Mouse (Mus musculus): Measurements from ENCODE around the gene Exoc6b. TPM values are rescaled to one million over a fixed set of nuclear protein-coding genes. Genes with fewer than 3 reads are reported as not detected.

Gene Exoc6b
- polyA plus RNA-seq, 1 experiment from 2014 or later = 53.0 TPM

- ATAC-seq (ENCODE audit: low FRiP score, low read depth) = no peak
- 81% methylated on average over 4 of the region's 4 CpGs for WGBS
- Histone ChIP-seq H3K4me1 (replicated peaks) (no peaks in the 10 kb centered on the region), H3K27ac (replicated peaks) (no peak overlapping the region), H3K27me3 (no peaks in the 10 kb centered on the region), H3K4me3 (no peak overlapping the region), H3K4me2 (no peak overlapping the region), H3K9me3 (no peaks in the 10 kb centered on the region), H3K36me3 (no peaks in the 10 kb centered on the region), H3K9ac (no peak overlapping the region)
Observed at GRCm38 (mm10) chr6:84899002-84899774, 170.1 kb downstream of the Exoc6b start.

GRCm38 (mm10) chr6:84893773-84894095 is 175.6 kb downstream of the Exoc6b start:
- H3K36me3 ChIP-seq = no peaks in the 10 kb centered on the region
- H3K27me3 ChIP-seq = no peaks in the 10 kb centered on the region
- peaks cover 6% of the 10 kb centered on the region; the same call in 1 of the 2 replicates for H3K4me1 ChIP-seq (replicated peaks)
- no peak overlapping the region for H3K27ac ChIP-seq (replicated peaks)
- H3K9ac ChIP-seq = no peak overlapping the region
- no peak for ATAC-seq (ENCODE audit: low FRiP score, low read depth)
- no peaks in the 10 kb centered on the region for H3K9me3 ChIP-seq
- H3K4me3 ChIP-seq = no peak overlapping the region
- no peak overlapping the region for H3K4me2 ChIP-seq

- no peak for ATAC-seq (ENCODE audit: low FRiP score, low read depth)
- no peaks in the 10 kb centered on the region for H3K9me3 ChIP-seq
- no peak overlapping the region for H3K4me2 ChIP-seq
- no peak overlapping the region for H3K9ac ChIP-seq
- no peak overlapping the region for H3K4me3 ChIP-seq
- peaks cover 6% of the 10 kb centered on the region; the same call in 1 of the 2 replicates for H3K4me1 ChIP-seq (replicated peaks)
- no peaks in the 10 kb centered on the region for H3K27me3 ChIP-seq
- 25% methylated on average over 5 of the region's 5 CpGs for WGBS
- no peak overlapping the region for H3K27ac ChIP-seq (replicated peaks)
- no peaks in the 10 kb centered on the region for H3K36me3 ChIP-seq
Observed at GRCm38 (mm10) chr6:84892926-84893772, 176.2 kb downstream of the Exoc6b start.

GRCm38 (mm10) chr6:84886551-84886950 is 182.8 kb downstream of the Exoc6b start:
- no peaks in the 10 kb centered on the region for H3K27me3 ChIP-seq
- H3K4me2 ChIP-seq = no peak overlapping the region
- H3K9me3 ChIP-seq = no peaks in the 10 kb centered on the region
- no peaks in the 10 kb centered on the region for H3K4me1 ChIP-seq (replicated peaks)
- 90% methylated on average over 3 of the region's 3 CpGs for WGBS
- no peak overlapping the region for H3K4me3 ChIP-seq
- no peak for ATAC-seq (ENCODE audit: low FRiP score, low read depth)
- no peak overlapping the region for H3K27ac ChIP-seq (replicated peaks)
- H3K36me3 ChIP-seq = no peaks in the 10 kb centered on the region
- no peak overlapping the region for H3K9ac ChIP-seq

- no peak overlapping the region for H3K27ac ChIP-seq (replicated peaks)
- WGBS = 89% methylated on average over 1 of the region's 1 CpGs
- no peak overlapping the region for H3K4me2 ChIP-seq
- H3K4me1 ChIP-seq (replicated peaks) = no peaks in the 10 kb centered on the region
- no peak overlapping the region for H3K9ac ChIP-seq
- no peaks in the 10 kb centered on the region for H3K27me3 ChIP-seq
- no peak overlapping the region for H3K4me3 ChIP-seq
- no peak for ATAC-seq (ENCODE audit: low FRiP score, low read depth)
- H3K36me3 ChIP-seq = no peaks in the 10 kb centered on the region
- no peaks in the 10 kb centered on the region for H3K9me3 ChIP-seq
Observed at GRCm38 (mm10) chr6:84885080-84885479, 184.2 kb downstream of the Exoc6b start.

GRCm38 (mm10) chr6:84883720-84884119 is 185.6 kb downstream of the Exoc6b start:
- 76% methylated on average over 4 of the region's 4 CpGs for WGBS
- Histone ChIP-seq H3K27ac (replicated peaks) (no peak overlapping the region), H3K4me2 (no peak overlapping the region), H3K4me3 (no peak overlapping the region), H3K4me1 (replicated peaks) (no peaks in the 10 kb centered on the region), H3K9me3 (no peaks in the 10 kb centered on the region), H3K9ac (no peak overlapping the region), H3K27me3 (no peaks in the 10 kb centered on the region), H3K36me3 (no peaks in the 10 kb centered on the region)
- no peak for ATAC-seq (ENCODE audit: low FRiP score, low read depth)

- Histone ChIP-seq H3K4me1 (replicated peaks) (no peaks in the 10 kb centered on the region), H3K4me3 (no peak overlapping the region), H3K27me3 (no peaks in the 10 kb centered on the region), H3K27ac (replicated peaks) (no peak overlapping the region), H3K4me2 (no peak overlapping the region), H3K9me3 (no peaks in the 10 kb centered on the region), H3K36me3 (no peaks in the 10 kb centered on the region), H3K9ac (no peak overlapping the region)
- no peak for ATAC-seq (ENCODE audit: low FRiP score, low read depth)
- 76% methylated on average over 14 of the region's 14 CpGs for WGBS
Observed at GRCm38 (mm10) chr6:84882663-84883517, 186.4 kb downstream of the Exoc6b start.

GRCm38 (mm10) chr6:84875869-84876268 is 193.4 kb downstream of the Exoc6b start:
- no peaks in the 10 kb centered on the region for H3K36me3 ChIP-seq
- ATAC-seq (ENCODE audit: low FRiP score, low read depth) = no peak
- 83% methylated on average over 5 of the region's 5 CpGs for WGBS

GRCm38 (mm10) chr6:84867114-84867513 is 202.2 kb downstream of the Exoc6b start:
- H3K9me3 ChIP-seq = no peaks in the 10 kb centered on the region
- peak; percentile 59; the same call in 1 of the 2 replicates for ATAC-seq (ENCODE audit: low FRiP score, low read depth)
- no peaks in the 10 kb centered on the region for H3K27me3 ChIP-seq
- no peak overlapping the region for H3K4me2 ChIP-seq
- WGBS = 12% methylated on average over 4 of the region's 4 CpGs
- H3K9ac ChIP-seq = no peak overlapping the region
- H3K4me3 ChIP-seq = no peak overlapping the region
- H3K4me1 ChIP-seq (replicated peaks) = peaks cover 12% of the 10 kb centered on the region
- no peaks in the 10 kb centered on the region for H3K36me3 ChIP-seq
- H3K27ac ChIP-seq (replicated peaks) = peak overlapping the region; percentile 10; the same call in 1 of the 2 replicates

More at GRCm38 (mm10) chr6:84875869-84876268, 193.4 kb downstream of the Exoc6b start:
- no peak overlapping the region for H3K9ac ChIP-seq
- H3K27ac ChIP-seq (replicated peaks) = no peak overlapping the region
- H3K27me3 ChIP-seq = no peaks in the 10 kb centered on the region
- no peaks in the 10 kb centered on the region for H3K9me3 ChIP-seq
- no peaks in the 10 kb centered on the region for H3K4me1 ChIP-seq (replicated peaks)
- no peak overlapping the region for H3K4me3 ChIP-seq
- H3K4me2 ChIP-seq = no peak overlapping the region

- Histone ChIP-seq H3K36me3 (no peaks in the 10 kb centered on the region), H3K4me2 (no peak overlapping the region), H3K27ac (replicated peaks) (no peak overlapping the region), H3K27me3 (no peaks in the 10 kb centered on the region), H3K9me3 (no peaks in the 10 kb centered on the region), H3K9ac (no peak overlapping the region), H3K4me1 (replicated peaks) (peaks cover 12% of the 10 kb centered on the region), H3K4me3 (no peak overlapping the region)
- 91% methylated on average over 3 of the region's 3 CpGs for WGBS
- ATAC-seq (ENCODE audit: low FRiP score, low read depth) = no peak
Observed at GRCm38 (mm10) chr6:84864625-84865024, 204.7 kb downstream of the Exoc6b start.

GRCm38 (mm10) chr6:84863816-84864375 is 205.4 kb downstream of the Exoc6b start:
- 100% methylated on average over 1 of the region's 1 CpGs for WGBS
- no peak overlapping the region for H3K4me3 ChIP-seq
- H3K27ac ChIP-seq (replicated peaks) = no peak overlapping the region
- H3K4me1 ChIP-seq (replicated peaks) = peaks cover 12% of the 10 kb centered on the region
- ATAC-seq (ENCODE audit: low FRiP score, low read depth) = no peak
- no peak overlapping the region for H3K9ac ChIP-seq
- H3K9me3 ChIP-seq = no peaks in the 10 kb centered on the region
- H3K4me2 ChIP-seq = no peak overlapping the region
- no peaks in the 10 kb centered on the region for H3K36me3 ChIP-seq
- H3K27me3 ChIP-seq = no peaks in the 10 kb centered on the region
